Mouse (Mus musculus) adrenal gland, postnatal 0 days (tissue): Measurements from ENCODE around the gene Ankrd54. TPM values are rescaled to one million over a fixed set of nuclear protein-coding genes. Genes with fewer than 3 reads are reported as not detected.

ENCODE experiments used
- polyA plus RNA-seq: library from polyadenylated mRNA; unstranded; fragments of >200 nt; fragmentation: Nextera tagmentation; extraction: Ambion mirVana; gene quantifications from 2 replicates; pipeline ENCODE4 v1.2.1, GENCODE M21; 2015

Gene Ankrd54
- polyA plus RNA-seq: 28.3 and 34.6 TPM in 2 replicates

GRCm38 (mm10) chr15:79062376-79063159, at the start of gene Ankrd54:
TSS of gene Ankrd54 (minus strand) at chr15:79062893.

GRCm38 (mm10) chr15:79108421-79109320, 46.0 kb upstream of the Ankrd54 start, which contains the start of gene Micall1:
TSS of gene Micall1 (plus strand) at chr15:79108898.

GRCm38 (mm10) chr15:79074913-79075532, 12.3 kb upstream of the Ankrd54 start, which contains the start of gene Eif3l:
TSS of gene Eif3l (plus strand) at chr15:79075179.

GRCm38 (mm10) chr15:79041585-79041984, 21.1 kb downstream of the Ankrd54 start, which contains the start of gene Galr3:
TSS of gene Galr3 (plus strand) at chr15:79041885.

GRCm38 (mm10) chr15:79028237-79028738, 34.4 kb downstream of the Ankrd54 start, which contains the start of gene H1f0:
TSS of gene H1f0 (plus strand) at chr15:79028450.

Other genes starting within 250 kb of the Ankrd54 start
- gene Cdc42ep1, start 220.3 kb downstream of the Ankrd54 start, polyA plus RNA-seq: 26.0 and 39.0 TPM in 2 replicates
- 5.1 and 5.2 TPM in 2 replicates for gene Lgals2, start 207.4 kb downstream of the Ankrd54 start, polyA plus RNA-seq
- 25.8 and 36.2 TPM in 2 replicates for gene Gga1, start 185.7 kb downstream of the Ankrd54 start, polyA plus RNA-seq
- 0.10 and 0.24 TPM in 2 replicates for gene Gm49510, start 163.2 kb downstream of the Ankrd54 start, polyA plus RNA-seq
- gene Sh3bp1, start 163.1 kb downstream of the Ankrd54 start, polyA plus RNA-seq: 17.5 and 18.7 TPM in 2 replicates
- 12.9 and 20.5 TPM in 2 replicates for gene Pdxp, start 149.0 kb downstream of the Ankrd54 start, polyA plus RNA-seq
- 1,077 and 1,829 TPM in 2 replicates for gene Lgals1, start 136.2 kb downstream of the Ankrd54 start, polyA plus RNA-seq
- gene Nol12, start 128.0 kb downstream of the Ankrd54 start, polyA plus RNA-seq: 44.6 and 49.4 TPM in 2 replicates
- gene Triobp, start 115.2 kb downstream of the Ankrd54 start, polyA plus RNA-seq: 55.0 and 55.2 TPM in 2 replicates
- gene H1f0, start 34.4 kb downstream of the Ankrd54 start, polyA plus RNA-seq: 516 and 524 TPM in 2 replicates
- gene Galr3, start 21.0 kb downstream of the Ankrd54 start, polyA plus RNA-seq: 0.21 TPM in 1 of 2 replicates, not detected in the other
- 96.0 and 149 TPM in 2 replicates for gene Eif3l, start 12.3 kb upstream of the Ankrd54 start, polyA plus RNA-seq
- gene Micall1, start 46.0 kb upstream of the Ankrd54 start, polyA plus RNA-seq: 7.4 and 8.5 TPM in 2 replicates
- gene Polr2f, start 78.1 kb upstream of the Ankrd54 start, polyA plus RNA-seq: 357 and 410 TPM in 2 replicates
- 14.0 and 14.2 TPM in 2 replicates for gene 1700088E04Rik, start 78.4 kb upstream of the Ankrd54 start, polyA plus RNA-seq
- gene Sox10, start 102.3 kb upstream of the Ankrd54 start, polyA plus RNA-seq: 7.2 and 8.5 TPM in 2 replicates
- 18.3 and 20.7 TPM in 2 replicates for gene Pick1, start 166.3 kb upstream of the Ankrd54 start, polyA plus RNA-seq
- 0.18 and 0.32 TPM in 2 replicates for gene Gm49486, start 166.5 kb upstream of the Ankrd54 start, polyA plus RNA-seq
- 0.07 and 0.30 TPM in 2 replicates for gene Slc16a8, start 191.9 kb upstream of the Ankrd54 start, polyA plus RNA-seq
- 2.4 and 2.7 TPM in 2 replicates for gene Baiap2l2, start 222.6 kb upstream of the Ankrd54 start, polyA plus RNA-seq